Mouse (Mus musculus) kidney, adult 2 months (tissue): ENCODE measurements around the gene Bcl7b.

ENCODE experiments used
- CTCF ChIP-seq: fragments of 200-500 bp; conservative IDR thresholded peaks from 2 replicates; pipeline ENCODE4 v1.5.1; 2011; ENCODE audit warnings: low read depth, mild to moderate bottlenecking, control low read depth, low read length, moderate library complexity, mixed read lengths; ENCODE audit not compliant: insufficient read depth, insufficient read length
- POLR2A ChIP-seq: fragments of 200-500 bp; IDR thresholded peaks from one replicate; pipeline ENCODE4 v1.6.1; 2011; ENCODE audit warnings: low read depth, low read length, control low read depth

GRCm38 (mm10) chr5:135230186-135230585 lies 62.1 kb downstream of the Bcl7b start:
- no peak for TF ChIP-seq CTCF
- no peak for TF ChIP-seq POLR2A
